Comparison of ENCODE assay signal across 29 mouse cellular contexts in the genomic region with DNA sequence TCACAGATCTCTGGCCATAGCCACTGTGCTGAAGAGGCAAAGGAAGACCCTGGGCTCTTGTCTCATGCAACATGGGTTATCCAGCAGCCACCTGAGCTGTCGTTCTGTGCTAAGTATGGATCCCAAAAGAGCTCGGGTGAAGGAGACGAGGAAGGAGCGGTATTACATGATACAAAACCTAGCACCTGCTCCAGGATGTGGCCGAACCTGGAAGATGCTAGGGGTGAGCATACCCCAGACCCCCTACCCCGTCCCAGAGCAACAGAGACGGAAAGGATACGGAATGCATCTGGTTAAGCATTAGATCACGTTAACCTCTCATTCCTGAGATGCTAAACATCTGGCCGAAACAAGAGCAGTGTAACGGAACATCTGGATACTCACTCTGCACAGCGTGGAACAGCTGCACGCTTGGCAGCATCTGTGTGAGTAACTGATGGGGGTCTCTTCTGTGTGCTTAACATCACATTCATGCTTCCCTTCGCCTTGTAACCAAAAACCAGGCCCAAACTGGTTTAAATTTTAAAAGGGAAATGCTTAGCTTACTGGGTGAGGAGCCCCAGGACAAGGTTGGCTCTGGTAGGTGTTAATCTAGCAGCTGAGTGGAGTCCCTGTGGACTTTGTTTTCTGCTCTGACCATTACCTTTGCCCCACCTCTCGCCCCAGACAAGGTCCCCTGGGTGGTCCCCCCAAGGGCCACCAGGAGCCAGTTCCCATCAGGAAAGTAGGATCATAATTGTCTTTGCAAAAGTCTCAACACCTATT. TPM values are rescaled to one million over a fixed set of nuclear protein-coding genes. Genes with fewer than 3 reads are reported as not detected.
DNase-seq lines count a peak whose midpoint lies in the region; ATAC-seq lines count a peak whose summit lies in the region.
"Had no signal": no experiment of that assay in that cellular context is flagged by ENCODE, and none has a peak within 500 bp of the region (broad histone marks: within the 10 kb centered on the region; RNA-seq: fewer than 3 reads in every experiment).

No protein-coding gene starts in this region.

- no peak overlapping the region for H3K9ac ChIP-seq in limb, embryonic 11.5 days (ENCODE audit: low read length)
- no peak overlapping the region for H3K9ac ChIP-seq in limb, embryonic 13.5 days
- H3K9ac ChIP-seq: heart, embryonic 13.5 days; liver, postnatal 0 days; midbrain, embryonic 12.5 days; neural tube, embryonic 13.5 days had no signal

- no peaks in the 10 kb centered on the region for H3K36me3 ChIP-seq in limb, embryonic 11.5 days (ENCODE audit: control insufficient read depth, insufficient read depth, low read length)
- no peaks in the 10 kb centered on the region for H3K36me3 ChIP-seq in limb, embryonic 10.5 days
- H3K36me3 ChIP-seq in limb, embryonic 13.5 days: no peaks in the 10 kb centered on the region
- H3K36me3 ChIP-seq: heart, embryonic 13.5 days; midbrain, embryonic 12.5 days; neural tube, embryonic 13.5 days had no signal

- no peak overlapping the region for H3K4me3 ChIP-seq in limb, embryonic 11.5 days (ENCODE audit: low read depth, low read length)
- no peak overlapping the region for H3K4me3 ChIP-seq in limb, embryonic 10.5 days
- no peak overlapping the region for H3K4me3 ChIP-seq in limb, embryonic 13.5 days
- H3K4me3 ChIP-seq: erythroblast, embryonic 14.5 days; heart, embryonic 13.5 days; midbrain, embryonic 12.5 days; neural tube, embryonic 13.5 days had no signal

- 46% methylated on average over 15 of the region's 15 CpGs for WGBS in limb, embryonic 11.5 days
- 66% methylated on average over 15 of the region's 15 CpGs for WGBS in limb, embryonic 10.5 days
- WGBS in limb, embryonic 13.5 days: 28% methylated on average over 15 of the region's 15 CpGs

- H3K4me2 ChIP-seq in limb, embryonic 11.5 days (ENCODE audit: low read depth, severe bottlenecking): no peak overlapping the region
- H3K4me2 ChIP-seq in limb, embryonic 13.5 days (replicated peaks): peak overlapping the region; percentile 23
- H3K4me2 ChIP-seq: heart, embryonic 13.5 days; midbrain, embryonic 12.5 days; neural tube, embryonic 13.5 days had no signal

- intact Hi-C loops in left cerebral cortex, postnatal 14 days (cut with DNase I): no loop called here

- H3K27me3 ChIP-seq in limb, embryonic 11.5 days (ENCODE audit: control insufficient read depth, insufficient read depth, low read length): no peaks in the 10 kb centered on the region
- H3K27me3 ChIP-seq in limb, embryonic 10.5 days (ENCODE audit: low read depth, poor library complexity, severe bottlenecking): no peaks in the 10 kb centered on the region
- H3K27me3 ChIP-seq in limb, embryonic 13.5 days: no peaks in the 10 kb centered on the region
- H3K27me3 ChIP-seq: heart, embryonic 13.5 days; neural tube, embryonic 13.5 days had no signal

- peaks cover 9% of the 10 kb centered on the region for H3K4me1 ChIP-seq in limb, embryonic 11.5 days (ENCODE audit: control insufficient read depth, insufficient read depth, low read length)
- peaks cover 35% of the 10 kb centered on the region for H3K4me1 ChIP-seq in limb, embryonic 10.5 days
- peaks cover 58% of the 10 kb centered on the region for H3K4me1 ChIP-seq in limb, embryonic 13.5 days

- H3K27ac ChIP-seq in limb, embryonic 11.5 days (replicated peaks; ENCODE audit: low read depth, low read length): no peak overlapping the region
- no peak overlapping the region for H3K27ac ChIP-seq in limb, embryonic 10.5 days
- H3K27ac ChIP-seq in limb, embryonic 13.5 days: no peak overlapping the region; the same call in 1 of the 2 replicates
- H3K27ac ChIP-seq: heart, embryonic 13.5 days; midbrain, embryonic 12.5 days; neural tube, embryonic 13.5 days had no signal

- no peaks in the 10 kb centered on the region for H3K9me3 ChIP-seq in limb, embryonic 11.5 days (ENCODE audit: control insufficient read depth, low read length)
- H3K9me3 ChIP-seq in limb, embryonic 10.5 days (replicated peaks): no peaks in the 10 kb centered on the region
- H3K9me3 ChIP-seq in limb, embryonic 13.5 days: no peaks in the 10 kb centered on the region
- H3K9me3 ChIP-seq: heart, embryonic 13.5 days; midbrain, embryonic 12.5 days; neural tube, embryonic 13.5 days had no signal

- DNase-seq in heart, adult 11 months: peak; percentile 88
- DNase-seq in heart, postnatal 4 days: no peak
- DNase-seq in limb, embryonic 11.5 days (ENCODE audit: low spot score): peak; percentile 67
- DNase-seq in limb, embryonic 10.5 days (ENCODE audit: low spot score): no peak
- peak; percentile 50 for DNase-seq in embryo, embryonic 11 days
- DNase-seq in c-Kit-positive CD71-positive TER-119-positive erythroid progenitor cells, embryonic 14.5 days (ENCODE audit: low spot score): no peak
- no peak for DNase-seq in left cerebral cortex, postnatal 14 days (ENCODE audit: low spot score in 2 of 2)
- DNase-seq: adrenal gland, adult 8-10 months; cerebellum, adult 11-12 months; cerebellum, postnatal 25 days; heart, postnatal 36 days; liver; liver, postnatal 0 days; lung, postnatal 36 days; retina, postnatal 1 day; right cerebral cortex, postnatal 4 days; thymus, adult 2 months had no signal

- ATAC-seq in limb, embryonic 11.5 days (ENCODE audit: insufficient number of reproducible peaks, low FRiP score, low TSS enrichment, low read depth): peak; percentile 78
- ATAC-seq in limb, embryonic 13.5 days (ENCODE audit: low FRiP score, low read depth): peak; percentile 92
- ATAC-seq: forebrain, embryonic 14.5 days; hindbrain, embryonic 16.5 days; liver, postnatal 0 days had no signal

RNA-seq across cellular contexts. Expression of a gene that starts 13.0 kb away (rescaled TPM):
- 1 to 10 TPM; 7.2 to 8.6 TPM for total RNA-seq in heart, postnatal 4 days (2021)
- polyA plus RNA-seq in limb, embryonic 11.5 days (2014; fragmentation: Nextera tagmentation; extraction: Ambion mirVana): 22.3 and 22.9 TPM in 2 replicates
- 24.9 and 28.0 TPM in 2 replicates for polyA plus RNA-seq in limb, embryonic 10.5 days (2016; fragmentation: Nextera tagmentation; extraction: Ambion mirVana)
- 31.5 and 32.3 TPM in 2 replicates for polyA plus RNA-seq in limb, embryonic 13.5 days (2015; fragmentation: Nextera tagmentation; extraction: Ambion mirVana)
- total RNA-seq in left cerebral cortex, postnatal 14 days (2021): 1 to 10 TPM; 1.2 to 1.3 TPM
- total RNA-seq: granulocyte monocyte progenitor cell, adult 5-6 weeks had no signal
- polyA plus RNA-seq: erythroblast, embryonic 14.5 days had no signal

RNA-seq across cellular contexts. Expression of a gene that starts 56.1 kb away (rescaled TPM):
- total RNA-seq in heart, postnatal 4 days (2021): not detected
- polyA plus RNA-seq in limb, embryonic 11.5 days (2014; fragmentation: Nextera tagmentation; extraction: Ambion mirVana): not detected in 2 replicates
- not detected in 2 replicates for polyA plus RNA-seq in limb, embryonic 10.5 days (2016; fragmentation: Nextera tagmentation; extraction: Ambion mirVana)
- not detected in 2 replicates for polyA plus RNA-seq in limb, embryonic 13.5 days (2015; fragmentation: Nextera tagmentation; extraction: Ambion mirVana)
- total RNA-seq in left cerebral cortex, postnatal 14 days (2021): not detected
- total RNA-seq: adrenal gland, adult 8-10 months; gastrocnemius, adult 18-20 months; granulocyte monocyte progenitor cell, adult 5-6 weeks; heart, postnatal 36 days; layer of hippocampus, adult 18-20 months; left cerebral cortex, adult 18-20 months had no signal
- polyA plus RNA-seq: erythroblast, embryonic 14.5 days; forebrain, embryonic 14.5 days; midbrain, embryonic 12.5 days; urinary bladder, adult 2 months had no signal

Comparison
In these comparisons a context has a peak if more than half of its experiments do, and no peak if none do; other contexts are left out.
1. DNase-seq: peak in heart, adult 11 months (single experiment), limb, embryonic 11.5 days (single experiment) and embryo, embryonic 11 days (single experiment); none in heart, postnatal 4 days (single experiment), limb, embryonic 10.5 days (single experiment), c-Kit-positive CD71-positive TER-119-positive erythroid progenitor cells, embryonic 14.5 days (single experiment) and left cerebral cortex, postnatal 14 days (0 of 2).